Mouse (Mus musculus) gastrocnemius, postnatal 36 days (tissue): ENCODE measurements at regions not wholly inside any gene's neighbourhood (a gene's known extent, or its start where the extent isn't known, plus 50 kb on each side); places are given as distances from the start of the nearest gene placed in this dataset.
A peak's percentile ranks its signal among the peaks of the same experiment; 100 is the strongest.

Source experiments
- DNase-seq, 2 experiments: peaks; one replicate each; pipeline ENCODE4 v3.0.0; 2022
- intact Hi-C: fragments of 180-260 bp; cut with DNase I; formaldehyde crosslinking; loops from one replicate; pipeline ENCODE4 v1.15.1; 2025

- DNase-seq: no peak
- intact Hi-C loops: no loop called here
These were observed 105.1 kb downstream of the Rpl14 start for GRCm38 (mm10) chr9:120676301-120676700.

- no peak for DNase-seq
- intact Hi-C loops: no loop called here
These were observed 105.5 kb downstream of the Rpl14 start for GRCm38 (mm10) chr9:120676771-120677170.

GRCm38 (mm10) chr9:120677216-120677615, 106.0 kb downstream of the Rpl14 start:
- no peak for DNase-seq

GRCm38 (mm10) chr9:120679822-120680426, 108.7 kb downstream of the Rpl14 start:
- no peak for DNase-seq
- intact Hi-C loops: loop anchor here (2.0 kb wide), 1 partner anchor 15 kb away; no protein-coding TSS in a partner anchor

More at GRCm38 (mm10) chr9:120677216-120677615, 106.0 kb downstream of the Rpl14 start:
- intact Hi-C loops: no loop called here

GRCm38 (mm10) chr9:120681404-120681803, 110.2 kb downstream of the Rpl14 start:
- DNase-seq: no peak
- intact Hi-C loops: no loop called here

GRCm38 (mm10) chr9:120685961-120686360, 114.7 kb downstream of the Rpl14 start:
- intact Hi-C loops: no loop called here

GRCm38 (mm10) chr9:120689025-120689424, 117.8 kb downstream of the Rpl14 start:
- no peak for DNase-seq
- intact Hi-C loops: no loop called here

More at GRCm38 (mm10) chr9:120685961-120686360, 114.7 kb downstream of the Rpl14 start:
- no peak for DNase-seq

- intact Hi-C loops: no loop called here
- no peak for DNase-seq
These were observed 119.3 kb downstream of the Rpl14 start for GRCm38 (mm10) chr9:120690510-120690909.

- intact Hi-C loops: no loop called here
- peak; percentile 77 to 87 for DNase-seq
These were observed 120.0 kb downstream of the Rpl14 start for GRCm38 (mm10) chr9:120690961-120691941.

- no peak for DNase-seq
- intact Hi-C loops: no loop called here
These were observed 120.7 kb downstream of the Rpl14 start for GRCm38 (mm10) chr9:120691971-120692401.

- intact Hi-C loops: loop anchor here (2.0 kb wide), 1 partner anchor 16 kb away; no protein-coding TSS in a partner anchor
- no peak for DNase-seq
These were observed 123.2 kb downstream of the Rpl14 start for GRCm38 (mm10) chr9:120694457-120694856.

- DNase-seq: no peak
- intact Hi-C loops: loop anchor here (2.0 kb wide), 1 partner anchor 17 kb away; no protein-coding TSS in a partner anchor
These were observed 124.7 kb downstream of the Rpl14 start for GRCm38 (mm10) chr9:120695966-120696365.

GRCm38 (mm10) chr9:120697749-120698148, 126.5 kb downstream of the Rpl14 start:
- DNase-seq: no peak
- intact Hi-C loops: no loop called here

- intact Hi-C loops: no loop called here
- no peak for DNase-seq
These were observed 128.5 kb downstream of the Rpl14 start for GRCm38 (mm10) chr9:120699781-120700180.

GRCm38 (mm10) chr9:120702836-120703235, 131.6 kb downstream of the Rpl14 start:
- no peak for DNase-seq
- intact Hi-C loops: no loop called here

GRCm38 (mm10) chr9:120703291-120703930, 132.2 kb downstream of the Rpl14 start:
- intact Hi-C loops: no loop called here
- DNase-seq: no peak

GRCm38 (mm10) chr9:120706562-120707198, 135.4 kb downstream of the Rpl14 start:
- DNase-seq: no peak
- intact Hi-C loops: no loop called here

- DNase-seq: no peak
These were observed 137.3 kb downstream of the Rpl14 start for GRCm38 (mm10) chr9:120708507-120708906.

GRCm38 (mm10) chr9:120709146-120709655, 138.0 kb downstream of the Rpl14 start:
- intact Hi-C loops: no loop called here
- DNase-seq: no peak

More at GRCm38 (mm10) chr9:120708507-120708906, 137.3 kb downstream of the Rpl14 start:
- intact Hi-C loops: no loop called here

GRCm38 (mm10) chr9:120712987-120713386, 141.7 kb downstream of the Rpl14 start:
- intact Hi-C loops: no loop called here
- no peak for DNase-seq
